Mouse (Mus musculus) spleen, adult 12 weeks (tissue): ENCODE data around the gene Plppr2.
A peak's percentile ranks its signal among the peaks of the same experiment; 100 is the strongest.

Source experiments
- DNase-seq: peaks from one replicate; pipeline ENCODE4 v3.0.0; 2022; ENCODE audit warnings: low spot score

The Plppr2 gene

GRCm38 (mm10) chr9:21936692-21937570 lies at the start of gene Plppr2:
Gene Plppr2, plus strand, starts transcription at chr9:21937033.
- peak; percentile 61 for DNase-seq

DNA sequence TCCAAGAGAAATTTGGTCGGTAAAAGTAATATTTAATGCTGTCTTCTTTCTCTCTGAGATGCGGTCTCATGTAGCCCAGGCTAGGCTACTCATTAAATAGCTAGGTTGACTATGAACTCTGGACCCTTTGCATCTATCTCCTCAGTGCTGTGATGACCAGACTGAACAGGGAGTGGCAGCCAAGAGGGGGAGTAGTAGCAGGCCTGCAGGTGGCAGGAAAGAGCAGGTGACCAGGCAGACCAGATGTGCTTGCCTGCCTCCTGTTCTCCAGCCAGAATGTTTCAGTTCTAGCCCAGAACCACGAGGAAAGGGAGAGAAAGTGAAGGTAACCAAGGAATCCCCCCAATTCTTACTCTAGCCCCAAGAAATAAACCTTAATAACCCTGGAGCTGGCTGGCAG lies 47.6 kb upstream of the Plppr2 start:
- DNase-seq = no peak

GRCm38 (mm10) chr9:21901223-21901820 lies 35.5 kb upstream of the Plppr2 start:
- peak; percentile 10 for DNase-seq

GRCm38 (mm10) chr9:21904031-21904430 lies 32.8 kb upstream of the Plppr2 start:
- no peak for DNase-seq

- no peak for DNase-seq
Measured at GRCm38 (mm10) chr9:21908216-21908615, 28.6 kb upstream of the Plppr2 start.

GRCm38 (mm10) chr9:21909474-21910223 lies 27.2 kb upstream of the Plppr2 start:
- no peak for DNase-seq

DNA sequence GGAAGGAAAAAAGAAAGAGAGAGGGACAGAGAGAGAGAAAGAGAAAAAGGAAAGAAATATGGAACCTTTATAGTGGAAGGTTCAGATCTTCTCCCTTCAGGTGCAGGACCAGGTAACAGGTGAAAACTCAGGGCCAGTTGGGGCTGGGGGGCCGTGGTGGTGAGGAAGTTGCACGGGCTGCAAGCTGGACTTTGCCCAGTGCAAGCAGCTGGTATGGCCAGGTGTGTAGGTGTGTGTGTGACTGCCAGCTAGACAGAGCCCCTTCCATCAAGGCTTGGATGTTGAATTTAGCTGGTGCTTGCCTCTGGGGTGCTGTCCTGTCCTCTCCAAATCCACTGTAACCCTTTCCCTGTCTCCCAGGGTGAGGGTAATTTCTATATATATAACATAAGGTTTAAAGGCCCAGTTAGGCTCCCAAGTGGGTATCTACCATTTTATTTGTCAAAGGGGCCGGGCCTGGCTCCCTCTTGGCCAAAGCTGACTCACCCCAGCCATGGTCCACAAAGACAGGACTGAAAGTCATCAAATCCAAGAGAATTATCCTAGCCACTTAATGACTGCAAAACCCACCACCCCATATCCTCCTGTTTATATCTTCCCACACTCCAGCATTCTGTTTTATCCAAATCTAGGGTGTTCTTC lies 19.9 kb upstream of the Plppr2 start:
- no peak for DNase-seq

DNA sequence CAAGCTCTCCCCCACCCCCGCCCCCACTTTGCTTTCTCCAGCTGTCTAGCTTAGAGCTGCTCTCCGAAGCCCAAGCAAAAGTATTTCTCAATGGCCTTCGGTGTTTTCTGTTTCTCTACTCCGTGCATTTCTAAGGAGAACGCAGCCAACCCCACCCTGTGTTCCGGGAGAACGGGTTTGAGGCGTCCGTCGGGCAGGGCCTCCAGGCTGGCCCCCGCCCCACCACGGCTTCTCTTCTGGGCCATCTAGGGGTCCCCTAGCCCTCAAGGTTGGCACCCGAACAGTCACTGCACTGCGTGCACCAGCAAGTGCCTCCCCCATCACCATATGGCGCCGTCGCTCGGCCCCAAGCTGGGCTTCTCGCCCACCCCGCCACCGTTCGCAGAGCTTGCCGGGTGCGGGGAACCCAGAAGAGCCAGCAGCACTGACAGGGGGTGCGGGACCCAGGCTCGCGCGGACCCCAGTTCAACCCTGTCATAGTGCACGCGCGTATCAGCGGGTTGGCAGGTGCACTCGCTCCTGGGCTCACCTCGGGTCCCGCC lies 19.3 kb upstream of the Plppr2 start:
- DNase-seq = no peak

DNA sequence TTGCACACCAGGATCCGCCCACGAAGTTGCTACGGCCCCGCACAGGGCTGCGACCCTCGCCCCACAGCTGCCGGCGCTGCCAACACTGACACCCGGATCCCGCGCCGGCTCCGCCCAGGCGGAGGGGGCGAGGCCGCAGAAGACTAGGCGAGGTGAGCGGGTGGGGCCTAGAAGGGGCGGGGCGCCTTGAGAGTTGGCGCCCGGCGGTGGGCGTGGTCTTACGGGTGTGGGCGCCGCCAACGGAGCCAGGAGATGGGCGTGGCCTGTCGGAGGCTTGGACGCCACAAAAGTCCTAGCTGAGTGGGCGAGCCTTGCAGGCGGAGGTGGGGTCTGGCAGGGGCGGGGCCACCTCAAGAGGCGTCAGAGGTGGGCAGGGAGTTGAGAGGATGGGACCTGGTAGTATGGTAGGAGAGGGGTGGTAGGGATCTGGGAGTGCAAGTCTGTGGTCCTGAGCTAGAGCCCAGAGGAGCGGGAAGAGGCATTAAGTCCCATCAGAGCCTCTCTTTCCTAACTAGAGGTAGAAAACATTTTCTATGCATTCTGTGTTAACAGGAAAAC lies 18.7 kb upstream of the Plppr2 start, which contains the start of gene Rab3d:
Rab3d (minus strand) TSS at position 158 of the 558 bp plus-strand sequence.
- DNase-seq = peak; percentile 91

DNA sequence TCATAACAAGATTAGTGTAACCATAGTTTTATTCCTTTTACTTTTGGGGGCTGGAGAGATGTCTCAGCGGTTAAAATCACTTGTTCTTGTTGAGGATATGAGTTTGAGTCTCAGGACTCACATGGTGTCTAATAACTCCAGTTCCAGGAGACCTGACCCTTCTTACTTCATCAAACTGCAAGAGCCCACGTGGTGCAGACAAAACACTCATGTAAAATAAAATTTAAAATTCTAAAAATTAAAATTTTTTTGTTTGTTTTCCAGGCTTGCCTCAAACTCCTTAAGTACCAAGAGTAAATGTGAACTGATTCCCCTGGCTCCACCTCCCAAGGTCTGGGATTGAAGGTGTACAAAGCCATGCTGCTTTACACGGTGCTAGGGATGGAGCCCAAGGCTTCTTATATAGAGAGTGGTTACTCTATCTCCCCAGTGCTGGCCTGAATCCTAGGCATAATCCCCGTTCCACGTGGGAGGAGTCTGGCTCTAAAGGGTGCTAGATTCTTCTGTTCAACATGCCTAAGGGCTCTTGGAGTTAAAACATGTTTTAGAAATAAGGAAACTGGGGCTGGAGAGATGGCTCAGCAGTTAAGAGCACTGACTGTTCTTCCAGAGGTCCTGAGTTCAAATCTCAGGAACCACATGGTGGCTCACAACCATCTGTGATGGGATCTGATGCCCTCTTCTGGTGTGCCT lies 18.0 kb upstream of the Plppr2 start:
- no peak for DNase-seq

GRCm38 (mm10) chr9:21923036-21923435 lies 13.8 kb upstream of the Plppr2 start:
- no peak for DNase-seq

GRCm38 (mm10) chr9:21923490-21924098 lies 13.2 kb upstream of the Plppr2 start:
- no peak for DNase-seq

DNA sequence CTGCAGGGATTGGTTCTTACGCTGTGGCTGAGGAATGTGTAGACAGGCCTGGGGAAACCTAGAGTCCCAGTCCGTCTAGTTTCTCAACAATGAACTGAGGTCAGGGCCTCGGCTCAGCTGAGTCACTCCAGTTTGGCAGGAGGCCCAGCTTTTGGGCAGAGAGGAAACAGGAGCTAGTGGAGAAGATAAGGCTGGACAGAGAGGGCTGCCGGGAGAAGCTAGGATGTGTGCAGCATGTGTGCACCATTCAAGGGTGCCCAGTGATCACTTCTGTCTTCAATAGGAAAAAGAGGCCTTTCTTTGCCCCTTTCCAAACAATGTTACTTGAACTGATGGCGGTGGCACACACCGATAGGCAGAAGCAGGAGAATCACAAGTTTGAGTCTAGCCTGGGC lies 12.7 kb upstream of the Plppr2 start:
- peak; percentile 67 for DNase-seq

DNA sequence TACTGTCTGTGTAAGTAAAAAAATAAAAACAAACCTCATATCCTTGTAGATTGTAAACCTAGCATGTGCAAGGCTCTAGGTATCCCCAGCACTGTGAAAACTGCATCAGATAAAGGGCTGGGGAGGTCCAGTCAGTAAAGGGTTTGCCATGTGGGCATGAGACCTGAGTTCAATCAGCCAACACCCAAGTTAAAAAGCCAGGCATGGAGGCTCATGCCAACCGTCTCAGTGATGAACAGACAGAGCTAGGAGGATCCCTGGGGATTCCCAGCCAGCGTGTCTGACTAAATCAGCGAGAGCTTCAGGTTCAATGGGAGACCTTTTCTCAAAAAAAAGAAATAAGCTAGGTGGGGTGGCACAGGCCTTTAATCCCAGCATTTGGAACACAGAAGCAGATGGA lies 11.8 kb upstream of the Plppr2 start:
- DNase-seq = no peak

DNA sequence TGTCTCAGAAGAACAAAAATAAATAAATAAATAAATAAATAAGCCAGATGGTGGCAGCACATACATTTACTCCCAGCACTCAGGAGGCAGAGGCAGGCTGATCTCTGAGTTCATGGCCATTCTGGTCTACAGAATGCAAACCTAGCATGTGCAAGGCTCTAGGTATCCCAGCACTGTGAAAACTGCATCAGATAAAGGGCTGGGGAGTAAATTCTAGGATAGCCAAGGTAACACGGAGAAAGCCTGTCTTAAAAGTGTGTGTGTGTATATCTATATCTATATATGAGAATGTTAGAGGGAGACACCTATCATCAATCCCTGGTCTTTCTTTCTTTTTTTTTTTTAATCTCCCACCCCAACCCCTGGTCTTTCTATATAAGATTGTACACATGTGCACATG lies 11.3 kb upstream of the Plppr2 start:
- no peak for DNase-seq

DNA sequence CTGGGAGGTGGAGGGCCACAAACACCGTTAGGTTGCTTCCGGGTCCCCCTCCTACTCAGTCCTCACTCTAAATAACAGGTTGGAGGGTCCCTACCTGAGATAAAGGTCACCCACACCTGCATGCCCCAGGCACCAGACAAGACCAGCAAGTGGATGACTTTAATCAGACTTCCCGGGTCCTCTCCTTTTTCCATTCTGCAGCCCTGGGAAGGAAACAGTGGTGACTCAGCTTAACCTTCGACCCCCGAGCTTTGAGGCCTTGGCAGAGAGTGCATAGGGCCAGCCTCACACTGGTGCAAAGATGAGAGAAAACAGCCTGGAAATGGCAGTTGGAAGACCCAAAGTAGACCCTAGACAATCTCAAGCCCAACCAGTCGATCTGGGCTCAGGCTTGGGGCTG lies 10.7 kb upstream of the Plppr2 start:
- no peak for DNase-seq

- no peak for DNase-seq
Measured at GRCm38 (mm10) chr9:21926784-21927183, 10.0 kb upstream of the Plppr2 start.

DNA sequence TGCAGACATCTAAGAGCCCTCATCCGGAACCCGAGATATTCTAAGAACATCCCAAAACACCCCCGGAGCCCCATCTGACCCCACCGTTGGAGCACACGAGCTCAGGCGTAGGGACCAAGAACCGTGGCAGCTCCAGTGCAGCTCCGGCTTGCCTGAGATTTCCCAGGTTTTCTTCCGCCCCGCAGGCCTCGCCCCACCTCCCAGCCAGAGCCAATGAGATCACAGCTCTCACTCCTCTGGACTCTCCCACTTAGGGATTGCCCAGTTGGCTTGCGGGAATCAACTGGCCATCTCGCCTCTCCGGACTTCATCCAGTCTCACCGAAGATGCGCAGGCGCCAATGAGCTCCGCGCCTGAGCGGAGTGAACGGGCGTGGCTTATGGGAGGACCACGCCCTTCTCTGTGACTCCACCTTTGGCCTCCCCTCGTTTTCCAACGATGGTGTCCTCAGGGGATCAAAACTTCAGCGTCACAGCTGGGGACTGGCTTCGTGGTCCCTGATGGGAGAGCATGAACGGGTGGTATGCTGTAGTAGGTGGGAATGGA lies 9.6 kb upstream of the Plppr2 start, which contains the start of the genes Ccdc159 and Tmem205:
Ccdc159 (plus strand) TSS at position 264 of the 546 bp plus-strand sequence.
Tmem205 (minus strand) TSS at position 349 of the 546 bp plus-strand sequence.
- no peak for DNase-seq

- DNase-seq = no peak
Measured at GRCm38 (mm10) chr9:21929208-21929607, 7.6 kb upstream of the Plppr2 start.

GRCm38 (mm10) chr9:21932006-21932405 lies 4.8 kb upstream of the Plppr2 start:
- no peak for DNase-seq
